Mouse (Mus musculus) olfactory bulb, adult 2 months (tissue): ENCODE data around the gene Eva1b.

Source experiments
- CTCF ChIP-seq: fragments of 200-500 bp; IDR thresholded peaks from 2 replicates; pipeline ENCODE4 v1.5.1; 2012; ENCODE audit warnings: low read depth, mild to moderate bottlenecking, low read length, moderate library complexity; ENCODE audit not compliant: insufficient read depth
- POLR2A ChIP-seq: fragments of 200-500 bp; IDR thresholded peaks from 2 replicates; pipeline ENCODE4 v1.6.1; 2012; ENCODE audit warnings: mild to moderate bottlenecking, low read depth, low read length, moderate library complexity; ENCODE audit not compliant: insufficient read depth

GRCm38 (mm10) chr4:126152864-126153263, 5.3 kb downstream of the Eva1b start:
- no peak for TF ChIP-seq CTCF
- no peak for TF ChIP-seq POLR2A
